Mouse (Mus musculus) cerebellum, adult 9-11 months (tissue): ENCODE measurements around the gene Rexo1.
"Not testable (repeated sequence)": the region's sequence is repeated elsewhere in the genome, so short reads cannot be mapped to it uniquely, and the experiment has no call there.

ENCODE experiments used
- DNase-seq: peaks from one replicate; pipeline ENCODE4 v3.0.0; 2022

Rexo1 gene

GRCm38 (mm10) chr10:80561116-80561944 lies at the start of gene Rexo1:
Gene Rexo1, minus strand, starts transcription at chr10:80561560.
- peak; percentile 92 for DNase-seq

DNA sequence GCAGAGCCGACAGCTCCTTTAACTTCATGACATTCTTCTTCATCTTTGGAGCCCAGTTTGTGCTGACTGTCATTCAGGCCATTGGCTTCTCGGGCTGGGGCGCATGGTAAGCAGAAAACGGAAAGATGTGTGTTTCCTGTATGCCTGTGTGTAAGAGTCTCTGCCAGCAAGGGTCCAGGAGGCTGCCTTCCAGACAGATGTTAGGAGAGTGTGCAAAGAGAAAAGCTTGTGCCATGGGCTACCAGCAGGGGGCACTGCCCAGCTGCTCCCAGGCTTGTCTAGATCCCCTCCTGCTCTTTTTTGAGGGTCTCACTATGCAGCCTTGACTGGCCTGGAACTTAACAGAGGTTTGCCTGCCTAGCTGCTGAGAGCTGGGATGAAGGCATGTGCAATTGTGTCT lies 49.7 kb upstream of the Rexo1 start:
- peak; percentile 68 for DNase-seq

- DNase-seq: peak; percentile 94
Measured at GRCm38 (mm10) chr10:80610116-80610785, 48.9 kb upstream of the Rexo1 start.

- peak; percentile 60 for DNase-seq
Measured at GRCm38 (mm10) chr10:80609269-80609924, 48.0 kb upstream of the Rexo1 start.

DNA sequence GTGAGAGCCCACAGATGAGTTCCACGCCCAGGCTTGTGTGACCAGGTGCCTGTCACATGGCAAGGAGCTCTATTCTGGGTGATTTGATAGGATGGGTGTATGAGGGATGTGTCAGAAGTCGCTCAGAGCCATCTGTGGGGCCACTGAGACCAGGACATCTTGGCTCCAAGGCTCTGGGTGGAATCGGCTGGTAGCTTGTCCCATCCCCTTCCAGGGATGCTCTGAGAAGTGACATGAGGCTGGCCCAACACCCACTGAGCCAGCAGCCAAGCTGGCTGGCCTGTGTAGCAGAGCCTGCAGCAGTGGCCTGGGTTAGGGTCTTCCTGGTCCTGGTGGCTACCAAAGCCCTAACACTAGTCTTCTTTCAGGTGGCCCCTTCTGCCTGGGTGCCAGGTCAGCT lies 47.1 kb upstream of the Rexo1 start:
- peak; percentile 51 for DNase-seq

- peak; percentile 71 for DNase-seq
Measured at GRCm38 (mm10) chr10:80606737-80607350, 45.5 kb upstream of the Rexo1 start.

DNA sequence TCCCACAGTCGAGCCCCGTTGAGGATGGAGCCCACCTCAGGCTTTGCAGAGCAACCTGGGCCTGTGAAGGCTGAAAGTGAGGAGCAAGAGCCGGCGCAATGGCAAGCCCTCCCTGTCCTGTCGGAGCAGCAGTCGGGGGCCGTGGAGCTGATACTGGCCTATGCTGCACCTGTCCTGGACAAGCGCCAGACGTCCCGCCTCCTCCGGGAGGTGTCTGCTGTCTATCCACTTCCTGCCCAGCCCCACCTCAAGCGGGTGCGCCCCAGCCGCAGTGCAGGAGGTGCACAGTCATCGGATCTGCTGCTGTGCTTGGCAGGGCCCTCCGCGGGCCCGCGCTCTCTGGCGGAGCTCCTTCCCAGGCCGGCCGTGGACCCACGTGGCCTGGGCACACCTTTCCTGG lies 44.9 kb upstream of the Rexo1 start:
- no peak for DNase-seq

- DNase-seq: not testable (repeated sequence)
Measured at GRCm38 (mm10) chr10:80605721-80606120, 44.4 kb upstream of the Rexo1 start, which contains the start of gene Gm49322. Gene Gm49322, plus strand, starts transcription at chr10:80606021.

DNA sequence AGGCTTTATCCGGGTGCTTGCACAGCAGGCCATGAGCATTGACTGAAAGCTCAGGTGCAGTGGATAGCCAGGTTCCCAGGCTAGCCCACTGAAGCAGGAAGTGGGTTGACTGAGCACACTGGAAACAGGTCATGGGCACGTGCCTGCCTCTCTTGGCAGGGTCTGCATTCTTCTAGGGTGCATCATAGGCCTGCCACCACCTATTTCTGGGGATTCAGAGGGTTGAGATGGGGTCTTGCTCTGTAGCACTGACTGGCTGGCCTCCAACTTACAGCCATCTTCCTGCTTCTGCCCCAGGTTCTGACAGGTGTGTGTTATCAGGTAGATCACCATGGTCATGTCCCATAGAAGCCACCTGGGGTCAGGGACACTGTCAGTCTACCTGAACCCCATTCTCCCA lies 43.6 kb upstream of the Rexo1 start:
- peak; percentile 54 for DNase-seq

- DNase-seq: peak; percentile 62
Measured at GRCm38 (mm10) chr10:80604001-80604509, 42.7 kb upstream of the Rexo1 start.

- DNase-seq: peak; percentile 46
Measured at GRCm38 (mm10) chr10:80603364-80603763, 42.0 kb upstream of the Rexo1 start.

DNA sequence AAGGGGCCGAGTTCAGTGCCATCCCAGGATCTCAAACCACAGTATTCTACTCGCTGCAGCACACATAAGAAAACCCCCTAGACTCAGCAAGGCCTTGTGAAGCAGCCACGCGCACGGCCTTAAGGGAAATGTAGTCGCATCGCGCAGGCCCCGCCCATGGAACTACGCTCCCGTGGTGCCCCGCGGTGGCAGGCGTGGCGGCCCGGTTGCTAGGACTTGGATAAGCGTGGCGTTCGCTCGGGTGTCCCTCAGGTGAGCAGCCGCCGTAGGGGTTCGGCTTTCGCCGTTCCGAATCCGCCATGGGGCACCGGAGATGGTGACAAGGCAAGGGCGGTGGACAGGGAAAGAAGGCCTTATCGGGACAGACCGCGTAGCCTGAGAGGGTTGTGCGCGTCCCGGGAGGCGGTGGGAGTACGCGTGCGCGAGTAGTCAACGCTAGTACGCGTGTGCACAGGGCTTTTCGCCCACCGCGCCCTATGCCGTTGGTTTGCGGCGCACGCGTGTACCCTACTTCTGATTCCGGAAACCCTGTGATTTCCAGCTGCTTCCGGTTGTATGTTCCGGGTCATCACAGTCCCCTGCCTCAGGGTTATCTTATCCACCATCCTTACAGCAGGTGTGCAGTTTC lies 41.5 kb upstream of the Rexo1 start, which contains the start of the genes Scamp4 and Adat3:
Scamp4 (plus strand) TSS at position 175 of the 628 bp plus-strand sequence.
Adat3 (plus strand) TSS at position 183 of the 628 bp plus-strand sequence.
- DNase-seq: peak; percentile 94

DNA sequence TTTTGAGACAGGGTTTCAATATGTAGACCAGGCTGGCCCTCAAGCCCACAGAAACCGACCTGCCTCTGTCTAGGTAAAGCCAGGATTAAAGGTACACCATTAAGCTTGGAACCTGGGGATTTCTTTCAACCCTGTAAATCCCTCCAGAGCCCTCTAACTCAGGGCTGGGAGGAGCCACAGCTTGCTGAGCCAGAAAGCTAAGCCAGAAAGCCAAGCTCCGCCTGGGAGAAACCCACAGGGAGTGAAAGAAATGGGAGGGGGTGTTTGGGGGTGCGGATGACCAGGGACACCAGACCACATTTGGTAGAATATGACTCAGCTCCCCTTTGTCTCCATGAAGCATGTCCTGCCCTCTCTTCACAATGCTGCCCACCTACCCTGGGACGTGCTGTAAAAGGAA lies 35.0 kb upstream of the Rexo1 start:
- DNase-seq: no peak

GRCm38 (mm10) chr10:80589879-80590854 lies 28.8 kb upstream of the Rexo1 start, which contains the start of gene Abhd17a:
Gene Abhd17a, minus strand, starts transcription at chr10:80590341.
- DNase-seq: peak; percentile 97

DNA sequence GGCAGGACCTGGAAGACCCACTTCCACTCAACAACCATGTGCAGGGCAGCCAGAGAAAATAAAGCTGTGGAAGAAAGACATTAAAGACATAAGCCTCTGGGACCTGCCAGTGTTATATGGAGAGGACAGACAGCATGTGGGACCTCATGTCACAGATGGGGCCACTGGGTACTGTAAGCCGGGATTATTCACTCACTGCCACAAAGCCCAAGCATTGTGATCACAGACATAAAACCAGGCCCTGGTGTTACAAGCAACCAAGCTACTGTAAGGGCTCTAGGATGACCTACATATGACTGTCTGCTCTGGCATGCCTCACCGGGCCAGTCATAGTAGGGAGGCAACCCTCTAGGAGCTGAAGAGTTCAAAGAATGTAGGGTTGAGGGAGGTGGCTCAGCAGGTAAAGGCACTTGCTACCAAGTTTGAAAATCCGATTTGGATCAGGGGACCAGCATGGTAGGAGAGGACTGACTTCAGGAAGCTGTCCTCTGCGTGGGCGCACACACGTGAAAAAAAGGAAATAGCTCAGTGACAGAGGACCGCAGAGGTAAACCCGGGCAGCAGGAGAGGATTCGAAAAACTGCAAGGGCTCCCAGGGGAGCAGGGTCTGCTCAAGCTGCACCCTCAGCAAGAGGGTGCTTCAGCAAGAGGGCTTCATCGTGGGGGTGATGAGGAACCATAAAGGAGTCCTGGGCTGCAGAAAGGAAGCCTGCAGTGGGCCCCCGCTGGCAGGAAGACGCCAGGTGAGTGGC lies 27.9 kb upstream of the Rexo1 start:
- DNase-seq: no peak

GRCm38 (mm10) chr10:80587305-80587657 lies 25.9 kb upstream of the Rexo1 start:
- no peak for DNase-seq

DNA sequence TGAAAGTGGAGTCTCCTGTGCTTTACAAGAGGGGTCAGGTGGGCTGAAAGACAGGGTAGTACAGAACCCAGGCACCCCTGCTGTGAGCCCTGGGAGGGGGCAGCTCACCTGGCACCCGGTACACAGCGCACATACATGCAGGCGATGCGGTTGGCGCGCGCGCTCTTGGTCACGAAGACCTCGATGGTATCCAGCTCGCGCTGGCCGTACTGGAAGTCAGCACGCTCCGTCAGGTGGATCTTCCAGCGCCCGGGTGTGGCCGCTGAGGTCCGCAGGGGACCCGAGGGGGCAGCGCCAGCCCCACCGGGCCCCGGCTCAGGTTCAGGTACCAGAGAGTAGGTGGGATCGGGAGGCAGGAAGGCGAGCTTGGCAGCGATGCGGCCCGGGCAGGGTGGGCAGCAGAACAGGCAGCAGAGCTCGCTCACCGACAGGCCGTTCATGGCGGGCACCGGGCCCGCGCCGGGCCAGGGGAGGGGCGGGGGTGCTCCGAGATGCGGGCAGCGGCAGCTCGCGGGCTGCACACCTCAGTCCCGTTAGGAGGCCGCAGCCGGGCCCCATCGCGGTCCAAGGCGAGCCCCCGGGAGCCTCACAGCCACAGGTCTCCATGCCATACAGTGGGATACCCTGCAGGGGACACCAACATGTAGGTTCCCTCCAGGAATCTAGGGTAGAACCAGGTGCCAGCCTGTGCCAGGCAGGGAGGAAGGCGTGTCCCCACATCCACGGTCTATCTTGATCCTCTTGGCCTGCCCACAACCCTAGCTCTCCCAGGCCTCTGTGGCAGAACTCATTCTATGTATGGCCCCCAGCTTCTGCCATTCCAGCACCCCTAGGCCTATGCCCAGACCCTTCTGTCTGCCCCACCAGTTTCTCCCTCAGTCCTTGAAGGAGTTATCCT lies 25.3 kb upstream of the Rexo1 start:
- no peak for DNase-seq

DNA sequence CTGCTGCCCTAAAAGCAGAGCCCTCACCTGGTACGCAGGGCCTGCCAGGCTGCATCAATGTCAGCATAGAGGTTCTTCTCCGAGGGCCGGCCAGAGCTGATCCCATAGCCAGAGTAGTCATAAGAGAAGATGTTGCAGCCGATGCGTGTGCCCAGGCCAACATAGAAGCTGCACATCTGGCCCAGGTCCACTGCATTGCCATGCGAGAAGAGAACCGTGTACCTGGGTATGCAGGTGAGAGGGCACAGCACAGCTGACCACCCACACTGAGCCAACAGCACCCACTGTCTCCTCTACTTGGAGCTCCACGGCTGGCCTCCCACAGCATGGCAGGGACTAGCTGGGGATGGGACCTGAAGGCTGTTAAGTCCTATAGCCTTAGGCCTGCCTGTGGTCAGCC lies 24.2 kb upstream of the Rexo1 start:
- DNase-seq: no peak
